Mouse (Mus musculus) liver, embryonic 11.5 days (tissue): ENCODE data around the gene Plek2. TPM values are rescaled to one million over a fixed set of nuclear protein-coding genes. Genes with fewer than 3 reads are reported as not detected.

ENCODE experiments used
- ATAC-seq: fragments of 200-750 bp; cut with Nextera tagmentation; replicated peaks from 2 replicates; pipeline ENCODE4 v1.8.0; 2017; ENCODE audit warnings: moderate number of reproducible peaks, mild to moderate bottlenecking, moderate TSS enrichment, moderate library complexity; ENCODE audit not compliant: low FRiP score
- DNase-seq: peaks from one replicate; pipeline ENCODE4 v3.0.0-alpha.2; 2017; ENCODE audit warnings: low spot score
- H3K27ac ChIP-seq: fragments of 300-500 bp; sonication (generic); 2 replicates; pipeline ENCODE4 v1.5.1; 2014; ENCODE audit warnings: mild to moderate bottlenecking, low read depth, low read length, control low read depth
- H3K27me3 ChIP-seq: fragments of 300-500 bp; sonication (generic); replicated peaks from 2 replicates; pipeline ENCODE4 v1.6.1; 2014; ENCODE audit warnings: low read length, mixed read lengths; ENCODE audit not compliant: control insufficient read depth, insufficient read depth
- H3K36me3 ChIP-seq: fragments of 300-500 bp; sonication (generic); 2 replicates; pipeline ENCODE4 v1.6.1; 2014; ENCODE audit warnings: mild to moderate bottlenecking, low read length, moderate library complexity, mixed read lengths; ENCODE audit not compliant: control insufficient read depth, insufficient read depth
- H3K4me1 ChIP-seq: fragments of 300-500 bp; sonication (generic); replicated peaks from 2 replicates; pipeline ENCODE4 v1.6.1; 2014; ENCODE audit warnings: low read length, mixed read lengths; ENCODE audit not compliant: control insufficient read depth, insufficient read depth
- H3K4me2 ChIP-seq: fragments of 300-500 bp; sonication (generic); 2 replicates; pipeline ENCODE4 v1.6.1; 2014; ENCODE audit warnings: mild to moderate bottlenecking, control low read depth, moderate library complexity
- H3K4me3 ChIP-seq: fragments of 300-500 bp; sonication (generic); 2 replicates; pipeline ENCODE4 v1.5.1; 2014; ENCODE audit warnings: low read depth, low read length, control low read depth
- H3K9ac ChIP-seq: fragments of 300-500 bp; sonication (generic); 2 replicates; pipeline ENCODE4 v1.6.1; 2014; ENCODE audit warnings: low read depth, low read length, control low read depth
- H3K9me3 ChIP-seq: fragments of 300-500 bp; sonication (generic); 2 replicates; pipeline ENCODE4 v1.6.1; 2016; ENCODE audit warnings: low read length, inconsistent platforms, mixed read lengths; ENCODE audit not compliant: control insufficient read depth
- WGBS: fragments of 180-500 bp; shearing (Covaris S2); extraction: QIAGEN DNeasy Blood & Tissue Kit; methylation state at CpG from one replicate; pipeline ENCODE4 v1.1.7; 2014; 5-methylcytosine and 5-hydroxymethylcytosine counted together
- polyA plus RNA-seq: library from polyadenylated mRNA; unstranded; fragments of >200 nt; fragmentation: Nextera tagmentation; extraction: Ambion mirVana; gene quantifications from 2 replicates; pipeline ENCODE4 v1.2.1, GENCODE M21; 2014

Plek2 gene
- polyA plus RNA-seq, 1 experiment from 2014 or later, result 22.0 TPM

- Histone ChIP-seq H3K4me1 (no peaks in the 10 kb centered on the region; the same call in none of the 2 replicates), H3K4me2 (peak within 1 kb of the TSS; percentile 74), H3K9ac (peak within 1 kb of the TSS; percentile 86), H3K27me3 (no peaks in the 10 kb centered on the region), H3K36me3 (no peaks in the 10 kb centered on the region), H3K27ac (peak within 1 kb of the TSS; percentile 44), H3K9me3 (no peaks in the 10 kb centered on the region), H3K4me3 (peak within 1 kb of the TSS; percentile 80)
- ATAC-seq (peak; percentile 99), DNase-seq (peak; percentile 99)
- under 1% methylated on average over 55 of the region's 55 CpGs for WGBS
These were observed 45.1 kb downstream of the Plek2 start, which contains the start of the genes Atp6v1d and Eif2s1 for GRCm38 (mm10) chr12:78861496-78862253. TSS of gene Atp6v1d (minus strand) at chr12:78861638. TSS of gene Eif2s1 (plus strand) at chr12:78861819.

GRCm38 (mm10) chr12:78860921-78861495 lies 45.8 kb downstream of the Plek2 start:
- no peaks in the 10 kb centered on the region; the same call in none of the 2 replicates for H3K4me1 ChIP-seq
- WGBS, result under 1% methylated on average over 30 of the region's 30 CpGs
- peak overlapping the region; percentile 69 for H3K9ac ChIP-seq
- no peaks in the 10 kb centered on the region for H3K36me3 ChIP-seq
- H3K4me3 ChIP-seq, result peak overlapping the region; percentile 80
- peak overlapping the region; percentile 63 for H3K4me2 ChIP-seq
- H3K9me3 ChIP-seq, result no peaks in the 10 kb centered on the region
- peak overlapping the region; percentile 44; the same call in 1 of the 2 replicates for H3K27ac ChIP-seq
- H3K27me3 ChIP-seq, result no peaks in the 10 kb centered on the region
- no peak for DNase-seq
- peak; percentile 6; the same call in 1 of the 2 replicates for ATAC-seq

GRCm38 (mm10) chr12:78848246-78848645 lies 58.5 kb downstream of the Plek2 start:
- H3K36me3 ChIP-seq, result peaks cover 17% of the 10 kb centered on the region
- H3K9ac ChIP-seq, result no peak overlapping the region
- H3K27me3 ChIP-seq, result no peaks in the 10 kb centered on the region
- DNase-seq (no peak), ATAC-seq (no peak)
- 90% methylated on average over 4 of the region's 4 CpGs for WGBS
- H3K4me1 ChIP-seq, result no peaks in the 10 kb centered on the region
- H3K4me3 ChIP-seq, result no peak overlapping the region
- no peaks in the 10 kb centered on the region for H3K9me3 ChIP-seq
- H3K4me2 ChIP-seq, result no peak overlapping the region
- no peak overlapping the region for H3K27ac ChIP-seq

- no peak for ATAC-seq
- Histone ChIP-seq H3K27me3 (no peaks in the 10 kb centered on the region), H3K36me3 (0 out of 2 replicates have a peak, but pooled peaks cover under 1% of the 10 kb centered on the region), H3K27ac (no peak overlapping the region), H3K9me3 (no peaks in the 10 kb centered on the region), H3K4me1 (no peaks in the 10 kb centered on the region), H3K4me3 (no peak overlapping the region), H3K9ac (no peak overlapping the region), H3K4me2 (no peak overlapping the region)
- WGBS, result 91% methylated on average over 1 of the region's 1 CpGs
- no peak for DNase-seq
These were observed 64.3 kb downstream of the Plek2 start for GRCm38 (mm10) chr12:78842429-78842828.

- ATAC-seq, result no peak
These were observed 66.9 kb downstream of the Plek2 start for GRCm38 (mm10) chr12:78839906-78840305.

More at GRCm38 (mm10) chr12:78839906-78840305, 66.9 kb downstream of the Plek2 start:
- H3K4me1 ChIP-seq, result no peaks in the 10 kb centered on the region
- H3K9ac ChIP-seq, result no peak overlapping the region
- no peaks in the 10 kb centered on the region for H3K36me3 ChIP-seq
- no peak overlapping the region for H3K4me2 ChIP-seq
- H3K27me3 ChIP-seq, result no peaks in the 10 kb centered on the region
- no peak for DNase-seq
- WGBS, result 89% methylated on average over 4 of the region's 4 CpGs
- no peak overlapping the region for H3K4me3 ChIP-seq
- H3K27ac ChIP-seq, result no peak overlapping the region
- H3K9me3 ChIP-seq, result no peaks in the 10 kb centered on the region

Other genes with a start within 250 kb of the Plek2 start
- gene Fam71d, start 215.4 kb downstream of the Plek2 start, polyA plus RNA-seq, result not detected in 2 replicates
- 18.1 and 18.5 TPM in 2 replicates for gene Mpp5, start 158.1 kb downstream of the Plek2 start, polyA plus RNA-seq
- 62.5 and 63.1 TPM in 2 replicates for gene Atp6v1d, start 45.3 kb downstream of the Plek2 start, polyA plus RNA-seq
- 327 and 380 TPM in 2 replicates for gene Eif2s1, start 45.1 kb downstream of the Plek2 start, polyA plus RNA-seq
- 5.4 and 5.5 TPM in 2 replicates for gene Tmem229b, start 100.7 kb upstream of the Plek2 start, polyA plus RNA-seq
- 0.96 and 1.0 TPM in 2 replicates for gene Plekhh1, start 122.2 kb upstream of the Plek2 start, polyA plus RNA-seq
- 17.0 and 18.7 TPM in 2 replicates for gene Pigh, start 182.7 kb upstream of the Plek2 start, polyA plus RNA-seq
- gene Arg2, start 223.8 kb upstream of the Plek2 start, polyA plus RNA-seq, result 0.45 TPM in 1 of 2 replicates, not detected in the other